Mouse (Mus musculus) olfactory bulb, adult 2 months (tissue): Measurements from ENCODE around the gene Zfp444. TPM values are rescaled to one million over a fixed set of nuclear protein-coding genes. Genes with fewer than 3 reads are reported as not detected.
"Not testable (repeated sequence)": the region's sequence is repeated elsewhere in the genome, so short reads cannot be mapped to it uniquely, and the experiment has no call there.

Experiments used
- H3K27ac ChIP-seq: fragments of 200-500 bp; 2 replicates; pipeline ENCODE4 v1.5.1; 2012; ENCODE audit warnings: low read depth, low read length; ENCODE audit not compliant: insufficient read depth
- H3K4me1 ChIP-seq: fragments of 200-500 bp; 2 replicates; pipeline ENCODE4 v1.6.1; 2012; ENCODE audit warnings: low read length; ENCODE audit not compliant: control insufficient read depth, insufficient read depth
- H3K4me3 ChIP-seq: fragments of 200-500 bp; 2 replicates; pipeline ENCODE4 v1.5.1; 2012; ENCODE audit warnings: mild to moderate bottlenecking, low read depth, low read length, moderate library complexity; ENCODE audit not compliant: insufficient read depth
- CTCF ChIP-seq: fragments of 200-500 bp; IDR thresholded peaks from 2 replicates; pipeline ENCODE4 v1.5.1; 2012; ENCODE audit warnings: low read depth, mild to moderate bottlenecking, low read length, moderate library complexity; ENCODE audit not compliant: insufficient read depth
- POLR2A ChIP-seq: fragments of 200-500 bp; IDR thresholded peaks from 2 replicates; pipeline ENCODE4 v1.6.1; 2012; ENCODE audit warnings: mild to moderate bottlenecking, low read depth, low read length, moderate library complexity; ENCODE audit not compliant: insufficient read depth
- WGBS: fragments of 180-500 bp; shearing (Covaris S2); methylation state at CpG from one replicate; pipeline ENCODE4 v1.1.7; 2018; 5-methylcytosine and 5-hydroxymethylcytosine counted together
- polyA plus RNA-seq: library from polyadenylated mRNA; stranded (reverse); fragments of >200 nt; gene quantifications from 2 replicates; pipeline ENCODE4 v1.2.4, GENCODE M21; 2012; ENCODE audit warnings: low replicate concordance; ENCODE audit not compliant: missing spikeins, insufficient read depth, insufficient read length

The Zfp444 gene
- polyA plus RNA-seq, 1 experiment, result not detected

DNA sequence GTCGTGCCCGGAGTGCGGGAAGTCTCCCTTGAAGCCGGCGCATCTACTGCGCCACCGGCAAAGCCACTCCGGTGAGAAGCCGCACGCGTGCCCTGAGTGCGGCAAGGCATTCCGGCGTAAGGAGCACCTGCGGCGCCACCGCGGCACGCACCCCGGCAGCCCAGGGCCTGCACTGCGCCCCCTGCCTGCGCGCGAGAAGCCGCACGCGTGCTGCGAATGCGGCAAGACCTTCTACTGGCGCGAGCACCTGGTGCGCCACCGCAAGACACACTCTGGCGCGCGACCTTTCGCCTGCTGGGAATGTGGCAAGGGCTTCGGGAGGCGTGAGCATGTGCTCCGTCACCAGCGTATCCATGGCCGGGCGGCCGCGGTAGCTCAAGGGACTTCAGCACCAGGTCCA is 17.5 kb downstream of the Zfp444 start:
- no peak overlapping the region for H3K4me3 ChIP-seq
- H3K27ac ChIP-seq, result no peak overlapping the region
- H3K4me1 ChIP-seq, result no peaks in the 10 kb centered on the region
- WGBS, result 64% methylated on average over 45 of the region's 45 CpGs
- TF ChIP-seq CTCF (0 out of 2 replicates have a peak, but pooled peaks have one; percentile 9), POLR2A (no peak)

DNA sequence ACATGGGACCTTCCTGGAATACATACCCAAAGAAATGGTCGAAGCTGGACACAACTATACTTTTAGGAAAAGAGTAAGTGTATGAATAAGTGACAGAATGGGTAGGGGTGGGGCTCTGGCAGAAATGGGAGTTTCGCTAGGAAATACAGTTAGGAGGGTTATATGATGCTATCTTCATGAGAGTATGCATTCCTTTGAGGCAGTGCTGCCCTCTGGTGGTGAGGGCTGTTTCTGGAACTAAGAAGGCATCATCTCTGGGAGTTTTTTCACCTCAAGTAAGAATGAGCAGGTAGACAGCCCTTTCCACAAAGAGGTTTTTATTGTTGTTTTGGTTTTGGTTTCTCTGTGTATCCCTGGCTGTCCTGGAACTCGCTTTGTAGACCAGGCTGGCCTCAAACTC is 19.4 kb downstream of the Zfp444 start:
- Histone ChIP-seq H3K4me1 (no peaks in the 10 kb centered on the region), H3K4me3 (no peak overlapping the region), H3K27ac (no peak overlapping the region)
- 44% methylated on average over 3 of the region's 3 CpGs for WGBS
- no peak for TF ChIP-seq CTCF
- TF ChIP-seq POLR2A, result no peak

DNA sequence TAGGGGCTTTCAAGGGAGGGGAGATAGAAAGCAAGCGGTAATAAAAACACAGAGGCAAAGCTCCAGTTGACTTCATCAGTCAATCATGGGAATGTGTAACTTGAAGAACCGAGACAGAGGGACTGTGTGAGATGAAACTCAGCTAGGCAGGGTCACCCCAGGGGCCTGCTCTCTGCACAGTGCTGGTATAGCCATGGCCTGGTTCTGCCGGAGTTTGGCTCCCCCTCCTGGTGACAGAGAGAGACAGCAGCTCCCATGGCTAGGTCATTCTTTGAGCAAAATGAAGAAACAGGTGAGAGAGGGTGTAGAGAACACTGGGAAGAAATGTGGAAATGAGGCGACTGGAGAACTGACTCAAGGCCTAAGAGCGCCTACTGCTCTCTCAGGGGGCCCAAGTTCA is 22.1 kb downstream of the Zfp444 start:
- H3K4me3 ChIP-seq, result no peak overlapping the region
- no peaks in the 10 kb centered on the region for H3K4me1 ChIP-seq
- H3K27ac ChIP-seq, result no peak overlapping the region
- WGBS, result 13% methylated on average over 5 of the region's 5 CpGs
- TF ChIP-seq CTCF (peak; percentile 90), POLR2A (no peak)

DNA sequence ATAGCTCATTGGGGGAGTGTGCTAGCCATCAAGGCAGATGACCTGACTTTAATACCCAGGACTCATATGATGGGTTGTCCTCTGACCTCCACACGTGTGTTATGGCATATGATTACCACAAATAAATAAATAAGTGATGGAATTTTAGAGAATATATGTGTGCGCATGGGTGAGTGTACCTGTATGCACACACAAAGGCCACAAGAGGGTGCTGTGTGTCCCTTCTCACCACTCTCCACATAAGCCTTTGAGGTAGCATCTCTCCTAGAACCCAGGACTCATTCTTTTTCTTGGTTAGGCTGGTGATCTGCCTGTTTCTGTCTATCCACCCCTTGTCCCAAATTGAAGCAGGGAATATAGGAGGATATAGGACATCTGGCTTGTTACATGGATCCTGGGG is 23.8 kb downstream of the Zfp444 start:
- WGBS, result 49% methylated on average over 2 of the region's 2 CpGs
- Histone ChIP-seq H3K4me1 (no peaks in the 10 kb centered on the region), H3K27ac (no peak overlapping the region), H3K4me3 (no peak overlapping the region)
- no peak for TF ChIP-seq POLR2A
- no peak for TF ChIP-seq CTCF

DNA sequence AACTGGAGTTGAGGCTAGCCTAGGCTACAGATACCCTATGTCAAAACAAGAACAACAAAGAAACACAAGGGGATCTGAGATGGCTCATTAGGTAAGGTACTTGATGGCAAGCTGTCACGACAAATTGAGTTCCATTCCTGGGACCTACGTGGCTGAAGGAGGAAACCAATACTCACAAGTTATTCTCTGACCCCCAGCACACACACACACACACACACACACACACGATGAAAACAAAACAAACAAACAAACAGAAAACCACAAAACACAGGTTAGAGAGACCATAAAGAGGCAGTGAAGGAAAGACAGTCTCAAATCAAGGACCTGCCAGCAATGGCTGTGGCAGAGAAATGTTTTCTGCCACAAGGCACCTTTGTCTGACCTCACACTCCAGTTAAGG is 24.8 kb downstream of the Zfp444 start, which contains the start of gene Galp:
Galp (plus strand) TSS at position 301 of the 400 bp plus-strand sequence.
- no peak for TF ChIP-seq CTCF
- H3K27ac ChIP-seq, result no peak within 1 kb of the TSS
- WGBS, result 48% methylated on average over 3 of the region's 3 CpGs
- no peak within 1 kb of the TSS for H3K4me3 ChIP-seq
- H3K4me1 ChIP-seq, result no peaks in the 10 kb centered on the region

DNA sequence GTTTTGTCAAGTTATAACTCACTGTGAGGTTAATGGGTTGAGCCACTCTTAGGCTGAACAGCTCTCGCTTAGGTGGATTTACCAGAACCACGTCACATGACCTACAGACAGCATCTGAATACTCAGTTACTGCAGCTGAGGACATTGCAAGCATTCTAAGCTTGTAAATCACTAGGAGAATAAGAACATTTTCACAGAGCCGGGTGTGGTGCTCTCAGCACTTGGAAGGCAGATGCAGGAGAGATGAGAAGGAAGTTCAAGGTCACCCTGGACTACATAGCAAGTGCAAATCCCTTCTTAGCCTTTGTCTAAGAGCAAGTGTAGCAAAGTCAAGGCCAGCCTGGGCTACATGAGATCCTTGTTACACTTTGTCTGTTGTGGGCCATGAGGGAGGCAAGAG is 32.2 kb downstream of the Zfp444 start:
- Histone ChIP-seq H3K4me3 (no peak overlapping the region), H3K4me1 (no peaks in the 10 kb centered on the region), H3K27ac (no peak overlapping the region)
- 86% methylated on average over 3 of the region's 3 CpGs for WGBS
- no peak for TF ChIP-seq CTCF
- TF ChIP-seq POLR2A, result no peak

DNA sequence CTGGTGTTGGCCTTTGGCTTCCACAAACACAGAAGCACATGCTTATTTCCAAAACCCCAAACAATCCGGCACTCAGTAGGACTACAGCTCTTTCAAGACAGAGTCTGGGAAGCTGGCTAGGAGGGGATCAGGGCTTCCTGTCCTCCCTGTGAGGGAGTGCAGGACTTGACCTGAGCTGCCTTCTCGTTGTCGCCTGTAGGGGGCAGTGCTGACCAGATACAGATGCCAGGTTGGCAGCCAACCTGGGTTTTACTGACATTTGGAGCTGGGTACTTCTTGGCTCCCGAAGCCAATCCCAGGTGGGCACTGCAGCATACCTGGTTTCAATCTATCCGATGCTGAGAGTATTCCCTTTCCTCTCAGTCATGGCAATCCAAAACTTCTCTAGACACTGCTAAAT is 41.1 kb downstream of the Zfp444 start:
- TF ChIP-seq POLR2A (no peak), CTCF (0 out of 2 replicates have a peak, but pooled peaks have one; percentile 22)
- Histone ChIP-seq H3K4me1 (no peaks in the 10 kb centered on the region), H3K4me3 (no peak overlapping the region), H3K27ac (no peak overlapping the region)
- WGBS, result 56% methylated on average over 5 of the region's 5 CpGs

DNA sequence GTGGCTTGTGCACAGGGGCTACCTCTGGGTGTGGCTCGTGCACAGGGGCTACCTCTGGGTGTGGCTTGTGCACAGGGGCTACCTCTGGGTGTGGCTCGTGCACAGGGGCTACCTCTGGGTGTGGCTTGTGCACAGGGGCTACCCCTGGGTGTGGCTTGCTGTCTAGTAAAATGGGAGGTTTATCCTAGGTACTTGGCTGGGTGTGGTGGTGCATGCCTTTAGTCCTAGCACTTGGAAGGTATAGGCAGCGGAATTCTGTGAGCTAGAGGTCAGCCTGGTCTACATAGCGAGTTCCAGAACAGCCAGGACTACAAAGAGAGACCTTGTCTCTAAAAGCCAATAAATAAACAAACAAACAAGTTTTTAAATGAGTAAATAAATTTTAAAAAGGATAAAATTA is 42.7 kb downstream of the Zfp444 start:
- H3K4me3 ChIP-seq, H3K27ac ChIP-seq, H3K4me1 ChIP-seq: not testable (repeated sequence)
- WGBS, result 73% methylated on average over 4 of the region's 4 CpGs

DNA sequence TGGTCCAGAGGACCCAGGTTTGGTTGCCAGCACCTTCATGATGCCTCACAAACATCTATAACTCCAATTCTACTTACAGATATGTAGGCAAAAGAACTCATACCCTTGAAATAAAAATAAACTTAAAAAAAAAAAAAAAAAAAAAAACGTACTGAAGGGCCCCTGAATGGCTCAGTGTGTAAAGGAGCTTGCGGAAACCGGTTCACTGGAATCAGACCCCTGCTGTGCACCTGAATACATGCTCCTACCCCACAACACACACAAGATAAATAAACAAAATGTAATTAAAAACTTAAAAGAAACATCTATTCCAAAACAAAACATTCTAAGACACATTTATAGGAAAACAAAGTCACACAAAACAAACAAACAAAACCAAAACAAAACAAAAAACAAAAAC is 48.1 kb downstream of the Zfp444 start:
- Histone ChIP-seq H3K27ac (no peak overlapping the region), H3K4me3 (no peak overlapping the region), H3K4me1 (no peaks in the 10 kb centered on the region)
- TF ChIP-seq CTCF (no peak), POLR2A (no peak)
- WGBS, result 41% methylated on average over 3 of the region's 3 CpGs

DNA sequence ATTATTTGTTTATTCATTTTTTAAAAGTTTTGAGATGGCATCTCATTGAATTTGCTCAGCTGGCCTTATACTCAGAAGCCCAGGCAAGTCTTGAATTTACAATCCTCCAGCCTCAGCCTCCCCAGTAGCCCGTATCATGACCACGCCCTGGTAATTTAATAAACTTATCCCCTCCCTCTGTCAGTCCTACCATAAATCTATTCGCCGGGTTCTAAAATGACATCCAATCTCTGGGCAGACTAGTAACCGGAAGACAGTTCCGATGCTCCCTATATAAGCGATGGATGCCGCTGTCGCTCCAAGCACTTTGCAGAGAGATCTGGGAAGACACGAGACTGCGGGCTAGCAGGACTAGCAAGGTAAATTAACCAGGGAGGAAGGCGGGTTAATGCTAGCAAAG is 50.0 kb downstream of the Zfp444 start, which contains the start of gene Zscan5b:
Zscan5b (plus strand) TSS at position 301 of the 400 bp plus-strand sequence.
- TF ChIP-seq POLR2A (no peak), CTCF (no peak)
- Histone ChIP-seq H3K4me3 (no peak within 1 kb of the TSS), H3K27ac (no peak within 1 kb of the TSS), H3K4me1 (no peaks in the 10 kb centered on the region)
- WGBS, result 94% methylated on average over 12 of the region's 12 CpGs

DNA sequence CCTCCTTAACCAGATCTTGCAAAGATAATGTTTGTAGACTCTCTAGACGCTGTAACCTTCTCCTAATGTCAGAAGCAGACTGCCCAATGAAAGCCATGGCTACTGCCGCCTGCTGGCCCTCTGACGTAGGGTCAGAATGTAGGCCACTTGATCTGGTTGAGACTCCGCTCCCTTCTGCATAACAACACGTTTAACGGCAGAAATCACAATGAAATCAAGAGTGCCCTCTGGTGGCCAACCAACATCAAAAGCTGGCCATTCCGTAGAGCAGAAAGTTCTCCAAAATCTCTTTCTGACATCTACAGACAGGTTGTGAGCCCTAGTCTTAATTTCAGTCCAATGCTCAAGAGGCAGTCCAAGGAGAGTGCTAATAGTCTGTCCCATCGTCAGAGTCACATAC is 56.5 kb downstream of the Zfp444 start:
- not testable (repeated sequence) for H3K27ac ChIP-seq, H3K4me1 ChIP-seq, H3K4me3 ChIP-seq
- WGBS, result 49% methylated on average over 8 of the region's 8 CpGs
